11 mouse cellular contexts compared by ENCODE assay signal in the genomic region with DNA sequence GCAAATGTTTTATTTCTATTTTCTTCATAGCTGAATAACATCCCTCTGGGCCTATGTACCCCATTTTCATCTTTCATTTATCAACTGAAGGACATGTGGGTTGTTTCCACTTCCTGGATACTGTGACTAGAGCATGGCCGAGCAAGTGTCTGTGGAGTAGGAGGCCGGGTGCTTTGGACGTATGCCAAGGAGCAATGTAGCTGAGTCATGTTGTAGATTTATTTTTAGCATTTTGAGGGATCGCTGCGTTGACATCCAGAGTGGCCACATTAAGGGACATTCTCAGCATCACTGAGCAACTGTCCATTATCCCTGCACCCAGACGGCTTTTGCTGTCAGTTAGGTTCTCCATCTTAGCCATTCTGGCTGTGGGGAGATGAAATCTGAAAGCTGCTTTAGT. TPM values are rescaled to one million over a fixed set of nuclear protein-coding genes. Genes with fewer than 3 reads are reported as not detected.
DNase-seq lines count a peak whose midpoint lies in the region; ATAC-seq lines count a peak whose summit lies in the region.
"Had no signal": no experiment of that assay in that cellular context is flagged by ENCODE, and none has a peak within 500 bp of the region (broad histone marks: within the 10 kb centered on the region; RNA-seq: fewer than 3 reads in every experiment).

No protein-coding gene starts in this region.

- DNase-seq in heart, postnatal 36 days: no peak
- DNase-seq in adrenal gland, adult 2 months: peak; percentile 65
- peak; percentile 13 for DNase-seq in lung, postnatal 14 days
- DNase-seq in layer of hippocampus, adult 8-10 months (ENCODE audit: low spot score in 2 of 2): no peak

- WGBS in heart, embryonic 14.5 days: 6% methylated on average over 6 of the region's 6 CpGs

- intact Hi-C loops in heart, postnatal 36 days (cut with DNase I): no loop called here

- no peak overlapping the region for H3K9ac ChIP-seq in heart, embryonic 14.5 days (ENCODE audit: low read length)
- H3K9ac ChIP-seq: neural tube, embryonic 13.5 days had no signal

- H3K4me1 ChIP-seq in heart, embryonic 14.5 days (ENCODE audit: control insufficient read depth in 2 of 2, insufficient read depth in 2 of 2, low read length in 2 of 2): peaks cover 3 to 7% of the 10 kb centered on the region in 2 experiments; a peak in 3 of 4 replicates
- H3K4me1 ChIP-seq in megakaryocyte, embryonic 14.5 days: peaks cover 54% of the 10 kb centered on the region
- H3K4me1 ChIP-seq: neural tube, embryonic 13.5 days had no signal

- peak overlapping the region; percentile 19 for H3K4me2 ChIP-seq in heart, embryonic 14.5 days (ENCODE audit: low read length)
- H3K4me2 ChIP-seq: neural tube, embryonic 13.5 days had no signal

- H3K27me3 ChIP-seq in heart, embryonic 14.5 days (ENCODE audit: control insufficient read depth, insufficient read depth, low read length): no peaks in the 10 kb centered on the region
- H3K27me3 ChIP-seq in megakaryocyte, embryonic 14.5 days (replicated peaks): no peaks in the 10 kb centered on the region
- H3K27me3 ChIP-seq: neural tube, embryonic 13.5 days had no signal

- no peak overlapping the region for H3K4me3 ChIP-seq in heart, embryonic 14.5 days (ENCODE audit: control insufficient read depth in 1 of 2, insufficient read depth in 1 of 2, low read depth in 1 of 2, low read length in 2 of 2)
- peak overlapping the region; percentile 80 for H3K4me3 ChIP-seq in megakaryocyte, embryonic 14.5 days (replicated peaks)
- H3K4me3 ChIP-seq: erythroblast, embryonic 14.5 days; neural tube, embryonic 13.5 days had no signal

- ATAC-seq in heart, embryonic 14.5 days (ENCODE audit: insufficient number of reproducible peaks, insufficient read depth, low FRiP score, low read depth): no peak
- ATAC-seq in megakaryocyte, adult 5-6 weeks (ENCODE audit: poor library complexity, severe bottlenecking): no peak
- ATAC-seq: intestine, embryonic 16.5 days had no signal

- H3K36me3 ChIP-seq in heart, embryonic 14.5 days (ENCODE audit: control insufficient read depth, insufficient read depth, low read length): no peaks in the 10 kb centered on the region
- H3K36me3 ChIP-seq in megakaryocyte, embryonic 14.5 days (replicated peaks; ENCODE audit: low read length): peaks cover 10% of the 10 kb centered on the region
- H3K36me3 ChIP-seq: neural tube, embryonic 13.5 days had no signal

- no peaks in the 10 kb centered on the region for H3K9me3 ChIP-seq in heart, embryonic 14.5 days (ENCODE audit: control insufficient read depth, low read length)
- peaks cover 5% of the 10 kb centered on the region; the same call in 1 of the 2 replicates for H3K9me3 ChIP-seq in megakaryocyte, embryonic 14.5 days
- H3K9me3 ChIP-seq: neural tube, embryonic 13.5 days had no signal

- H3K27ac ChIP-seq in heart, embryonic 14.5 days (replicated peaks in 1 of 2; ENCODE audit: control insufficient read depth in 1 of 2, insufficient read depth in 1 of 2, low read depth in 2 of 2, low read length in 2 of 2): no peak overlapping the region
- H3K27ac ChIP-seq: macrophage; neural tube, embryonic 13.5 days had no signal

RNA-seq across cellular contexts. Expression of a gene that starts 20.5 kb away (rescaled TPM):
- polyA plus RNA-seq in heart, embryonic 14.5 days (2014; fragmentation: Nextera tagmentation; extraction: Ambion mirVana): 3.3 and 4.1 TPM in 2 replicates
- total RNA-seq in heart, postnatal 36 days (2021): 10 to 100 TPM; 14.8 to 22.1 TPM
- polyA plus RNA-seq in megakaryocyte, embryonic 14.5 days (2012; ENCODE audit: insufficient read depth, low replicate concordance): 1.3 TPM in 1 of 2 replicates, not detected in the other
- 0.56 and 1.4 TPM in 2 replicates for total RNA-seq in megakaryocyte, adult 5-6 weeks (2015)
- 0.61 and 0.73 TPM in 2 replicates for total RNA-seq in megakaryocyte, adult 5-6 weeks (2017)
- 1 to 10 TPM; 1.8 to 4.0 TPM for total RNA-seq in adrenal gland, adult 2 months (2021)
- 1.1 TPM in 2 replicates for polyA plus RNA-seq in adrenal gland, adult 2 months (2012; rRNA removed)
- 1 to 10 TPM; 6.4 to 9.2 (median 7.8) TPM for total RNA-seq in layer of hippocampus, adult 8-10 months (2022)

Comparison
In these comparisons a context has a peak if more than half of its experiments do, and no peak if none do; other contexts are left out.
1. DNase-seq: peak in adrenal gland, adult 2 months (single experiment) and lung, postnatal 14 days (single experiment); none in heart, postnatal 36 days (0 of 2) and layer of hippocampus, adult 8-10 months (0 of 2).